Mouse (Mus musculus) intestine, embryonic 14.5 days (tissue): ENCODE measurements around the gene Rars. TPM values are rescaled to one million over a fixed set of nuclear protein-coding genes. Genes with fewer than 3 reads are reported as not detected.

Experiments used
- ATAC-seq: fragments of 200-750 bp; cut with Nextera tagmentation; replicated peaks from 2 replicates; pipeline ENCODE4 v1.8.0; 2017; ENCODE audit warnings: low read depth, moderate number of reproducible peaks, moderate TSS enrichment, moderate library complexity; ENCODE audit not compliant: low FRiP score, low TSS enrichment
- DNase-seq: peaks from one replicate; pipeline ENCODE4 v3.0.0-alpha.2; 2018; ENCODE audit warnings: low spot score
- H3K27ac ChIP-seq: fragments of 300-500 bp; sonication (generic); 2 replicates; pipeline ENCODE4 v1.5.1; 2014; ENCODE audit warnings: low read depth, mild to moderate bottlenecking, control low read depth
- H3K27me3 ChIP-seq: fragments of 300-500 bp; sonication (generic); replicated peaks from 2 replicates; pipeline ENCODE4 v1.6.1; 2014; ENCODE audit warnings: low read length, control low read depth; ENCODE audit not compliant: control insufficient read depth, insufficient read depth
- H3K36me3 ChIP-seq: fragments of 300-500 bp; sonication (generic); 2 replicates; pipeline ENCODE4 v1.6.1; 2014; ENCODE audit warnings: low read length, control low read depth; ENCODE audit not compliant: control insufficient read depth, insufficient read depth
- H3K4me1 ChIP-seq: fragments of 300-500 bp; sonication (generic); replicated peaks from 2 replicates; pipeline ENCODE4 v1.6.1; 2014; ENCODE audit warnings: low read length, control low read depth, mixed read lengths; ENCODE audit not compliant: control insufficient read depth, insufficient read depth
- H3K4me2 ChIP-seq: fragments of 300-500 bp; sonication (generic); 2 replicates; pipeline ENCODE4 v1.6.1; 2014; ENCODE audit warnings: low read length
- H3K4me3 ChIP-seq: fragments of 300-500 bp; sonication (generic); 2 replicates; pipeline ENCODE4 v1.5.1; 2014; ENCODE audit warnings: low read depth, low read length, control low read depth, mixed read lengths
- H3K9ac ChIP-seq: fragments of 300-500 bp; sonication (generic); 2 replicates; pipeline ENCODE4 v1.6.1; 2014; ENCODE audit warnings: mild to moderate bottlenecking, low read length
- H3K9me3 ChIP-seq: fragments of 300-500 bp; sonication (generic); 2 replicates; pipeline ENCODE4 v1.6.1; 2016; ENCODE audit warnings: low read length, control low read depth; ENCODE audit not compliant: control insufficient read depth
- WGBS: fragments of 180-500 bp; shearing (Covaris S2); extraction: QIAGEN DNeasy Blood & Tissue Kit; methylation state at CpG from one replicate; pipeline ENCODE4 v1.1.7; 2014; 5-methylcytosine and 5-hydroxymethylcytosine counted together
- polyA plus RNA-seq: library from polyadenylated mRNA; unstranded; fragments of >200 nt; fragmentation: Nextera tagmentation; extraction: Ambion mirVana; gene quantifications from 2 replicates; pipeline ENCODE4 v1.2.1, GENCODE M21; 2014

The Rars gene
- polyA plus RNA-seq = 103 and 112 TPM in 2 replicates

GRCm38 (mm10) chr11:35834022-35834760 is at the start of gene Rars:
TSS of gene Rars (minus strand) at chr11:35834506.
- Histone ChIP-seq H3K9ac (peak within 1 kb of the TSS; percentile 79), H3K9me3 (no peaks in the 10 kb centered on the region), H3K4me1 (peaks cover 10% of the 10 kb centered on the region), H3K4me3 (peak within 1 kb of the TSS; percentile 84), H3K27me3 (no peaks in the 10 kb centered on the region), H3K4me2 (peak within 1 kb of the TSS; percentile 75), H3K36me3 (peaks cover 31% of the 10 kb centered on the region), H3K27ac (peak within 1 kb of the TSS; percentile 19; the same call in 1 of the 2 replicates)
- 2% methylated on average over 46 of the region's 46 CpGs for WGBS
- DNase-seq (peak; percentile 96), ATAC-seq (peak; percentile 73)

- Histone ChIP-seq H3K36me3 (peaks cover 12% of the 10 kb centered on the region), H3K27ac (no peak overlapping the region), H3K27me3 (no peaks in the 10 kb centered on the region), H3K4me3 (no peak overlapping the region), H3K9ac (no peak overlapping the region), H3K4me1 (no peaks in the 10 kb centered on the region), H3K4me2 (no peak overlapping the region), H3K9me3 (no peaks in the 10 kb centered on the region)
- DNase-seq = no peak
- WGBS = 97% methylated on average over 6 of the region's 6 CpGs
- no peak for ATAC-seq
These were observed 48.5 kb upstream of the Rars start for GRCm38 (mm10) chr11:35882777-35883176.

- H3K27ac ChIP-seq = no peak overlapping the region
- H3K9me3 ChIP-seq = no peaks in the 10 kb centered on the region
- no peak overlapping the region for H3K9ac ChIP-seq
- peaks cover 16% of the 10 kb centered on the region; the same call in 1 of the 2 replicates for H3K36me3 ChIP-seq
- H3K4me3 ChIP-seq = no peak overlapping the region
- H3K4me2 ChIP-seq = no peak overlapping the region
- no peaks in the 10 kb centered on the region for H3K27me3 ChIP-seq
- WGBS = 38% methylated on average over 4 of the region's 4 CpGs
- DNase-seq = no peak
- no peak for ATAC-seq
- H3K4me1 ChIP-seq = no peaks in the 10 kb centered on the region; the same call in 1 of the 2 replicates
These were observed 44.2 kb upstream of the Rars start for GRCm38 (mm10) chr11:35878559-35878897.

- H3K36me3 ChIP-seq = peaks cover 13% of the 10 kb centered on the region; the same call in 1 of the 2 replicates
- no peaks in the 10 kb centered on the region for H3K27me3 ChIP-seq
- ATAC-seq (no peak; the same call in 1 of the 2 replicates), DNase-seq (no peak)
- no peak overlapping the region for H3K4me2 ChIP-seq
- no peaks in the 10 kb centered on the region for H3K9me3 ChIP-seq
- no peak overlapping the region for H3K9ac ChIP-seq
- H3K4me1 ChIP-seq = no peaks in the 10 kb centered on the region; the same call in 1 of the 2 replicates
- no peak overlapping the region for H3K27ac ChIP-seq
- no peak overlapping the region for H3K4me3 ChIP-seq
- WGBS = 58% methylated on average over 14 of the region's 14 CpGs
These were observed 43.6 kb upstream of the Rars start for GRCm38 (mm10) chr11:35877651-35878558.

GRCm38 (mm10) chr11:35873624-35874244 is 39.4 kb upstream of the Rars start:
- 0 out of 2 replicates have a peak overlapping the region, but pooled peaks have one; percentile 8 for H3K4me2 ChIP-seq
- no peak overlapping the region for H3K27ac ChIP-seq
- H3K4me3 ChIP-seq = no peak overlapping the region
- WGBS = 35% methylated on average over 21 of the region's 21 CpGs
- no peak for ATAC-seq
- H3K36me3 ChIP-seq = 0 out of 2 replicates have a peak, but pooled peaks cover 6% of the 10 kb centered on the region
- H3K9me3 ChIP-seq = no peaks in the 10 kb centered on the region
- no peak overlapping the region for H3K9ac ChIP-seq
- H3K27me3 ChIP-seq = no peaks in the 10 kb centered on the region
- no peaks in the 10 kb centered on the region; the same call in 1 of the 2 replicates for H3K4me1 ChIP-seq
- no peak for DNase-seq

GRCm38 (mm10) chr11:35870961-35871360 is 36.7 kb upstream of the Rars start:
- no peaks in the 10 kb centered on the region for H3K9me3 ChIP-seq
- WGBS = 84% methylated on average over 9 of the region's 9 CpGs

GRCm38 (mm10) chr11:35866140-35866539 is 31.8 kb upstream of the Rars start:
- H3K27ac ChIP-seq = no peak overlapping the region
- H3K4me2 ChIP-seq = no peak overlapping the region
- H3K9ac ChIP-seq = no peak overlapping the region
- DNase-seq (no peak), ATAC-seq (no peak)
- H3K36me3 ChIP-seq = peaks cover 8% of the 10 kb centered on the region; the same call in 1 of the 2 replicates
- H3K27me3 ChIP-seq = no peaks in the 10 kb centered on the region
- no peak overlapping the region for H3K4me3 ChIP-seq
- 85% methylated on average over 7 of the region's 7 CpGs for WGBS
- H3K9me3 ChIP-seq = no peaks in the 10 kb centered on the region
- peaks cover 14% of the 10 kb centered on the region for H3K4me1 ChIP-seq

More at GRCm38 (mm10) chr11:35870961-35871360, 36.7 kb upstream of the Rars start:
- no peak overlapping the region for H3K4me2 ChIP-seq
- H3K4me3 ChIP-seq = no peak overlapping the region
- H3K36me3 ChIP-seq = peaks cover 10% of the 10 kb centered on the region; the same call in 1 of the 2 replicates
- H3K4me1 ChIP-seq = no peaks in the 10 kb centered on the region
- no peak overlapping the region for H3K27ac ChIP-seq
- H3K27me3 ChIP-seq = no peaks in the 10 kb centered on the region
- no peak overlapping the region for H3K9ac ChIP-seq
- ATAC-seq (no peak), DNase-seq (no peak)

- H3K9me3 ChIP-seq = no peaks in the 10 kb centered on the region
These were observed 30.8 kb upstream of the Rars start for GRCm38 (mm10) chr11:35864981-35865604.

More at GRCm38 (mm10) chr11:35864981-35865604, 30.8 kb upstream of the Rars start:
- Histone ChIP-seq H3K36me3 (peaks cover 8% of the 10 kb centered on the region; the same call in 1 of the 2 replicates), H3K27me3 (no peaks in the 10 kb centered on the region), H3K4me2 (peak overlapping the region; percentile 9), H3K4me3 (no peak overlapping the region), H3K9ac (no peak overlapping the region), H3K27ac (no peak overlapping the region; the same call in 1 of the 2 replicates), H3K4me1 (peaks cover 14% of the 10 kb centered on the region)
- peak; percentile 82 for ATAC-seq
- DNase-seq = peak; percentile 61
- WGBS = 34% methylated on average over 9 of the region's 9 CpGs
